Mouse (Mus musculus) ES-E14 (cell line): ENCODE data around the gene Fcrlb.

Source experiments
- HCFC1 ChIP-seq: IDR thresholded peaks from 2 replicates; pipeline ENCODE4 v1.6.1; 2012; ENCODE audit warnings: low read length, inconsistent platforms, borderline replicate concordance; ENCODE audit not compliant: insufficient read depth
- ZC3H11A ChIP-seq: IDR thresholded peaks from 2 replicates; pipeline ENCODE4 v1.6.1; 2012; ENCODE audit warnings: low read depth, mild to moderate bottlenecking, inconsistent platforms, low read length, borderline replicate concordance

GRCm38 (mm10) chr1:170868905-170869283 is 43.8 kb downstream of the Fcrlb start:
- no peak for TF ChIP-seq HCFC1
- no peak for TF ChIP-seq ZC3H11A
